Mouse (Mus musculus) C2C12 (cell line): ENCODE measurements around the gene Cask.

Experiments
- CEBPB ChIP-seq: IDR thresholded peaks from one replicate; pipeline ENCODE4 v1.6.1; 2011; ENCODE audit warnings: low read depth, mild to moderate bottlenecking, control low read depth, moderate library complexity
- CTCF ChIP-seq: IDR thresholded peaks from one replicate; pipeline ENCODE4 v1.5.1; 2011; ENCODE audit not compliant: control insufficient read depth, insufficient read depth, insufficient read length
- FOSL1 ChIP-seq: IDR thresholded peaks from one replicate; pipeline ENCODE4 v1.8.0; 2011; ENCODE audit warnings: mild to moderate bottlenecking, low read length; ENCODE audit not compliant: poor library complexity, insufficient read depth, severe bottlenecking
- MAX ChIP-seq: IDR thresholded peaks from one replicate; pipeline ENCODE4 v1.6.1; 2011; ENCODE audit warnings: mild to moderate bottlenecking, control low read depth
- MYOD1 ChIP-seq: IDR thresholded peaks from one replicate; pipeline ENCODE4 v1.6.1; 2011; ENCODE audit warnings: low read depth; ENCODE audit not compliant: control insufficient read depth, insufficient read length
- MYOG ChIP-seq: IDR thresholded peaks from one replicate; pipeline ENCODE4 v1.6.1; 2011; ENCODE audit not compliant: control insufficient read depth, insufficient read length; ENCODE audit errors: extremely low read depth
- USF1 ChIP-seq: IDR thresholded peaks from one replicate; pipeline ENCODE4 v1.6.1; 2011; ENCODE audit warnings: low read depth, mild to moderate bottlenecking, control low read depth, moderate library complexity

DNA sequence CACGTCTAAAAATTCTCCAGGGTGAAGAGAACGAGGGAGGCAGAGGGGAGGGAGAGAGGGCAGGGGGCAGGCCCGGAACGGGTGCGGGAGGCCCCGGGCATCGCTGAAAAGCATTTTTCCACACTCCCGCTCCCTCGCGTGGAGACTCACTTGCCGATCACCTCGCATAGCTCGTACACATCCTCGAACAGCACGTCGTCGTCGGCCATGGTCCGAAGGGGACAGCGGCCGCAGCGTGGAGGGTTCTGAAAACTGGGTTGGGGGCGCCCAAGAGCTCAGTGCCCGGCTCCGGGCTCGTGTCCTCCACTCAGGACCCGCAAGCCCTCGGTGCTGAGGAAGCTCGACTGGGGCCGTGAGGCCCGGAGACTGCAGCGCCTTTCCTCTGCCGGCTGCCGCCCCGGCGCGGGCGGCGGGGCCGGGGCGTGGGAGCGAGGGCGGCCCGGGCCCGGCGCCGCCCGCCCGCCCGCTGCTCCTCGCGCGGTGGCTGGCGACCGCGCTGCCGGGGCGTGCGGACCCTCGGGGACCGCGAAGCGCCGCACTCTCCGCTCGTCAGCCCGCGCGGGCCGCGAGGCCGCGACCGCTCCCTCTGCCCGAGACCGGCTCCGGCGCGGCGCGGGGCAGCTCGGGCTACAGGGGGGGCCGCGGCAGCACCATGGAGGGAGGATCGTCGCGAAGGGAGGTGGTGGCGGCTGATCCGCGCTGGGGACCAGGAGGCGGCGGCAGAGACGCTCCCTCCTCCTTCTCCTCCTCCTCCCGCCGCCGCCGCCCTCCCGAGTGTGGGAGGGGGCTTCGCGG, 5.1 kb downstream of the Cask start:
- TF ChIP-seq USF1 (no peak), MYOG (no peak), FOSL1 (no peak), CEBPB (no peak), CTCF (no peak), MAX (no peak), MYOD1 (no peak)
